Mouse (Mus musculus) stomach, embryonic 14.5 days (tissue): ENCODE data around the gene Nfe2l1. TPM values are rescaled to one million over a fixed set of nuclear protein-coding genes. Genes with fewer than 3 reads are reported as not detected.
A peak's percentile ranks its signal among the peaks of the same experiment; 100 is the strongest.
"Not testable (repeated sequence)": the region's sequence is repeated elsewhere in the genome, so short reads cannot be mapped to it uniquely, and the experiment has no call there.

Experiments used
- ATAC-seq: fragments of 200-750 bp; cut with Nextera tagmentation; 2 replicates; pipeline ENCODE4 v1.8.0; 2017; ENCODE audit warnings: low read depth, moderate TSS enrichment; ENCODE audit not compliant: insufficient number of reproducible peaks, insufficient read depth, low FRiP score
- H3K27ac ChIP-seq: fragments of 300-500 bp; sonication (generic); 2 replicates; pipeline ENCODE4 v1.5.1; 2014; ENCODE audit warnings: mild to moderate bottlenecking, low read length, moderate library complexity, mixed read lengths
- H3K27me3 ChIP-seq: fragments of 300-500 bp; sonication (generic); 2 replicates; pipeline ENCODE4 v1.6.1; 2014; ENCODE audit warnings: low read length, control low read depth, mixed read lengths; ENCODE audit not compliant: control insufficient read depth, insufficient read depth
- H3K36me3 ChIP-seq: fragments of 300-500 bp; sonication (generic); 2 replicates; pipeline ENCODE4 v1.6.1; 2014; ENCODE audit warnings: mild to moderate bottlenecking, control low read depth, low read length, moderate library complexity, mixed read lengths; ENCODE audit not compliant: control insufficient read depth, insufficient read depth
- H3K4me1 ChIP-seq: fragments of 300-500 bp; sonication (generic); 2 replicates; pipeline ENCODE4 v1.6.1; 2014; ENCODE audit warnings: low read length, control low read depth, mixed read lengths; ENCODE audit not compliant: control insufficient read depth, insufficient read depth
- H3K4me2 ChIP-seq: fragments of 300-500 bp; sonication (generic); replicated peaks from 2 replicates; pipeline ENCODE4 v1.6.1; 2014; ENCODE audit warnings: low read depth, low read length, control low read depth
- H3K4me3 ChIP-seq: fragments of 300-500 bp; sonication (generic); 2 replicates; pipeline ENCODE4 v1.5.1; 2014; ENCODE audit warnings: low read depth, low read length, control low read depth
- H3K9ac ChIP-seq: fragments of 300-500 bp; sonication (generic); replicated peaks from 2 replicates; pipeline ENCODE4 v1.6.1; 2014; ENCODE audit warnings: low read depth, mild to moderate bottlenecking, control low read depth, low read length, moderate library complexity, mixed read lengths
- H3K9me3 ChIP-seq: fragments of 300-500 bp; sonication (generic); 2 replicates; pipeline ENCODE4 v1.6.1; 2016; ENCODE audit warnings: low read depth, low read length, control low read depth; ENCODE audit not compliant: control insufficient read depth
- WGBS: fragments of 180-500 bp; shearing (Covaris S2); extraction: QIAGEN DNeasy Blood & Tissue Kit; methylation state at CpG from one replicate; pipeline ENCODE4 v1.1.7; 2014; 5-methylcytosine and 5-hydroxymethylcytosine counted together
- polyA plus RNA-seq: library from polyadenylated mRNA; unstranded; fragments of >200 nt; fragmentation: Nextera tagmentation; extraction: Ambion mirVana; gene quantifications from 2 replicates; pipeline ENCODE4 v1.2.1, GENCODE M21; 2014

Nfe2l1 gene
- polyA plus RNA-seq, 1 experiment from 2014 or later = 30.4 TPM

GRCm38 (mm10) chr11:96788871-96789795 lies 40.6 kb downstream of the Nfe2l1 start, which contains the start of gene Cbx1:
TSS of gene Cbx1 (plus strand) at chr11:96789127.
- Histone ChIP-seq H3K27me3 (no peaks in the 10 kb centered on the region), H3K9me3 (no peaks in the 10 kb centered on the region), H3K9ac (peak within 1 kb of the TSS; percentile 91), H3K36me3 (peaks cover 12% of the 10 kb centered on the region; the same call in 1 of the 2 replicates), H3K4me1 (peaks cover 8% of the 10 kb centered on the region; the same call in 1 of the 2 replicates), H3K27ac (peak within 1 kb of the TSS; percentile 93), H3K4me3 (peak within 1 kb of the TSS; percentile 90), H3K4me2 (peak within 1 kb of the TSS; percentile 92)
- peak; percentile 96 for ATAC-seq
- 1% methylated on average over 93 of the region's 93 CpGs for WGBS

DNA sequence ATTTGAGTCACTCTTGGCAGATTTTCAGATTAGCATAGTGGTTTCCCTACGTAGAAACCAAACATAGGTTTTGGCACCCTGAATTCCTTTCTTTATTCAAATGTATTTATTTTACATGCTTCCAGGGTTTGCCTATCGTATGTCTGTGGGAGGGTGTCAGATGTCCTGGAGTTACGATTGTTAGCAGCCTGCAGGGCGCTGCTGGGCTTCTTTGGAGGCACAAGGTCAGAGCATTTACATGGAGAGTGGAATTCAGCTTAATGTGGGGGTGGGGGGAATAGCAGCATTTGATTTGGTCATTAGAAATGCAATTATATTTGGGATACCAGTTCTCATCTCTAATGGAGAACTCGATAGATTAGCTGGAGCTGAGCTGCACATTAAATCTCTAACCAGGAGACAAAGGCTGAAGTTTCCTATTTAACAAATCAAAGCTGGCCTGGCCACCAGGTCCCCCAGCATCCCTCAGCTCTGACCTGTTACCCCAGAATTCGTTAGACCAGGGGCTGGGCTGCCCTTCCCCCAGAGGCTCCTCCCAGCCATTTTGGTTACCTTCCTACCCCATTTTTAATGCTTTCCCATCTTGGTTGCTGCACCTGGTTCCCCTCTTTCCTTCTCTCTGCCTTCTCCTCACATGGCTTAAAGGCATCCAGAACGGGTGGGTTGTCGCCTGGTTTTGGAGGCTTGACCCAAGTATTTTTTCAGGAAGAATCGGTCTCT lies 42.9 kb downstream of the Nfe2l1 start:
- no peak overlapping the region for H3K9ac ChIP-seq
- H3K9me3 ChIP-seq = no peaks in the 10 kb centered on the region
- H3K27ac ChIP-seq = no peak overlapping the region
- 32% methylated on average over 9 of the region's 9 CpGs for WGBS
- no peaks in the 10 kb centered on the region for H3K27me3 ChIP-seq
- H3K4me2 ChIP-seq = no peak overlapping the region
- no peak overlapping the region for H3K4me3 ChIP-seq
- H3K4me1 ChIP-seq = peaks cover 8% of the 10 kb centered on the region; the same call in 1 of the 2 replicates
- peaks cover 8% of the 10 kb centered on the region; the same call in 1 of the 2 replicates for H3K36me3 ChIP-seq
- ATAC-seq = no peak

DNA sequence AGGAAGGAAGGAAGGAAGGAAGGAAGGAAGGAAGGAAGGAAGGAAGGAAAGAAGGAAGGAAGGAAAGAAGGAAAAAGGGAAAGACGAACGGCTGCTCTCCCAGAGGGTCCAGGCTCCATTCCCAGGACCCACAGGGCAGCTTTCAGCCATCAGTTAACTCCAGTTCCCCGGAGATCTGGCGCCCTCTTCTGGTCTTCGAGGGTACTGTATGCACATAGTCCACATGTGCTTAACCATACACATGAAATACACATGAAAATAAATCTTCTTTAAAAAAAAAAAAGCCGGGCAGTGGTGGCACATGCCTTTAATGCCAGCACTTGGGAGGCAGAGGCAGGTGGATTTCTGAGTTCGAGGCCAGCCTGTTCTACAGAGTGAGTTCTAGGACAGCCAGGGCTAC lies 44.9 kb downstream of the Nfe2l1 start:
- not testable (repeated sequence) for H3K9me3 ChIP-seq, H3K4me2 ChIP-seq, H3K4me3 ChIP-seq, H3K36me3 ChIP-seq, H3K4me1 ChIP-seq, H3K9ac ChIP-seq, H3K27ac ChIP-seq, ATAC-seq, H3K27me3 ChIP-seq
- WGBS = 21% methylated on average over 7 of the region's 7 CpGs

DNA sequence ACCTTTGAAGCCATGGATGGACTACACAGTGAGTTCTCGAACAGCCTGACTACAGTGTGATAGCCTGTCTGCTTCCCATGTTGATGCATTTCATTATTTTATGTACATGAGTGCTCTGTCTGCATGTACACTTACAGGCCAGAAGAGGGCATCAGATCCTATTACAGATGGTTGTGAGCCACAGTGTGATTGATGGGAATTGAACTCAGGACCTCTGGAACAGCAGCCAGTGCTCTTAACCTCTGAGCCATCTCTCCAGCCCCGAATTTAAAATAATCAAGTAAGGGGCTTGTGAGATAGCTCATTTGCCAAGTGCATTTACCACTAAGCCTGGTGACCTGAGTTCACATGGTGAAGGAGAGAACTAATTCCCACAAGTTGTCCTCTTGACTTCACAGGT lies 48.3 kb downstream of the Nfe2l1 start:
- Histone ChIP-seq H3K27me3 (no peaks in the 10 kb centered on the region), H3K9me3 (no peaks in the 10 kb centered on the region), H3K4me1 (peaks cover 5% of the 10 kb centered on the region; the same call in 1 of the 2 replicates), H3K4me3 (no peak overlapping the region), H3K27ac (no peak overlapping the region), H3K4me2 (no peak overlapping the region), H3K36me3 (no peaks in the 10 kb centered on the region), H3K9ac (no peak overlapping the region)
- 68% methylated on average over 2 of the region's 2 CpGs for WGBS
- no peak for ATAC-seq

DNA sequence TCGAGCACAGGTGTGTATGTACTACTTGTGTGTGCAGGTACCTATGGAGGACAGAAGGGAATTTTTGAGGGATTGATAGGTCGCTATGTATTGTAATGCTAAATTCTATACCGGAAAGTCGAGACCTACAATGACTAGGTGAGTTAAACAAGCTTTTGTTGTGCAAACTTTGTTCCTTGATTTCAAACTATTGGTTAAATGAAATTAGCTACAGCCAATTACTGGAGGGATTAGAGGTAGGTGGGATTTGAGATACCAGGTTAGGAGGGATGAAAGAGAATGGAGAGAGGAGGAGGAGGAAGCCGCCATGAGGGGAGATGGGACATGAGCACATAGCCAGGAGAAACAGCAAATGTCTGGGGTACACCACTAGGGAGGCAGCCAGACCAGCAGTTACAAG lies 49.5 kb downstream of the Nfe2l1 start:
- H3K4me2 ChIP-seq = no peak overlapping the region
- no peak overlapping the region for H3K4me3 ChIP-seq
- no peak overlapping the region for H3K27ac ChIP-seq
- 69% methylated on average over 5 of the region's 5 CpGs for WGBS
- H3K4me1 ChIP-seq = peaks cover 8% of the 10 kb centered on the region; the same call in 1 of the 2 replicates
- H3K36me3 ChIP-seq = no peaks in the 10 kb centered on the region
- ATAC-seq = no peak
- H3K9ac ChIP-seq = no peak overlapping the region
- no peaks in the 10 kb centered on the region for H3K27me3 ChIP-seq
- H3K9me3 ChIP-seq = no peaks in the 10 kb centered on the region

DNA sequence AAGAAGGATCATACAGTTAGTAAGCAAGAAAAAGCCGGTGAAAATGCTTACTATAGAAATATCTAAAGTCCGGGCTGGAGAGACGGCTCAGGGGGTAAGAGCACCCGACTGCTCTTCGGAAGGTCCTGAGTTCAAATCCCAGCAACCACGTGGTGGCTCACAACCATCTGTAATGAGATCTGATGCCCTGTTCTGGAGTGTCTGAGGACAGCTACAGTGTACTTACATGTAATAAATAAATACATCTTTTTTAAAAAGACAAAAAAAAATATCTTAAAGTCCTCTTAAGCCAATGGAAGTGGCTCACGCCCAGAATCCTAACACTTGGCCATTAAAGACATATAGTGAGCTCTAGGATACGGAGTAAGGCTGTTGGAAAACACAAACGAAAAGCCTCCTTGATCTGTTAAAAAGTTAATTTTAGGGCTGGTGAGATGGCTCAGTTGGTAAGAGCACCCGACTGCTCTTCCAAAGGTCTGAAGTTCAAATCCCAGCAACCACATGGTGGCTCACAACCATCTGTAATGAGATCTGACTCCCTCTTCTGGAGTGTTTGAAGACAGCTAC lies 51.6 kb downstream of the Nfe2l1 start:
- H3K36me3 ChIP-seq, H3K9me3 ChIP-seq, ATAC-seq, H3K4me1 ChIP-seq, H3K9ac ChIP-seq, H3K27ac ChIP-seq, H3K27me3 ChIP-seq: not testable (repeated sequence)
- peak overlapping the region; percentile 81 for H3K4me2 ChIP-seq
- 63% methylated on average over 10 of the region's 10 CpGs for WGBS
- H3K4me3 ChIP-seq = peak overlapping the region; percentile 70

DNA sequence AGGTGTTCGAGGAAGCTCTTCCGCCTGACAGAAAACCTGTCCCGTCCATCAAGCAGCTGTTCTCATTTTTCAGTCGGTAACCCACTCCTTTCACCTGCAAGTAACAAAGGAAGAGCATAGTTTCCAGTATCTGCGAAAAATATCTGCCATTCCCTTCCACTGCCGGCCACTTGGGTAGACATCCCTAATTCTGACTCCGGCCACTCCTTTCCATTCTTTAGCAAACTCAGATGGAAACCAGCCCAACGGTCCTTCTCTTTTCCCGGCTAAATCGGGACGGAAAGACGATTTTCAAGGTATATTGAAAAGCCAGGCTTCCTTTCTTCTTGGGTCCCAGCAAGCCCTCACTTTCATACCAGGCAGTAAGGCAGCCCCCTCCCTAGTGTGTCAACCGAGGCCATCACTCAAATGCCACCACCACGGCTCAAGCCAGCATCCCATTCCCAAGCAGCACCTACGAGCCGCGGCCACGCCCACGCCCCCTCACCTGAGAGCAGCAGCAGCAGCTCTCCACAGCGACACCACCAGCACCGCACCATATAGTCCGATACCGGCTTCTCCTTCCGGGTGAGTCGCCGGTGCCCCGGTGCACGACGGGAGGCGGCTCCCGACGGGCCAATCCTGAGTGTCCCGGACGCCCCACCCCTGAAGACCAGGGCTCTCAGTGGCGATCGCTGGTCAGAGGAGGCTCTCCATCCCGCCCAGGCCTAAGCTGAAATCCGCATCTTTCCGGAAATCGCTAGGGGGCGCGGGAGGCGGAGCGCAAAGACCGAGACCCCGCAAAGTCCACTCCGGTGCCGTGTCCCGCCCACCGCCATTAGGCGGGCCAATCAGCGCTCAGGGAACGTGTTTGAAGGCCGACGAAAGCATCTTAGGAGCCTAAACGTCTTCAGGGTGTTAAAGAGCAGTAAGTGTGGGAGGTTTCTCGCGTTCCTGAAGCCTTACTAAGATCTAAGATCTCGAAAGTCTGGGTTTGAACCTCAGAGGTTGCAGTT lies 52.5 kb downstream of the Nfe2l1 start, which contains the start of gene Snx11:
Gene Snx11 (minus strand): TSS at position 592 of the 995 bp plus-strand sequence.
- H3K27ac ChIP-seq = no peak within 1 kb of the TSS; the same call in 1 of the 2 replicates
- H3K27me3 ChIP-seq = no peaks in the 10 kb centered on the region
- peak; percentile 100 for ATAC-seq
- peak within 1 kb of the TSS; percentile 70 for H3K4me3 ChIP-seq
- H3K4me2 ChIP-seq = peak within 1 kb of the TSS; percentile 81
- peaks cover 8% of the 10 kb centered on the region; the same call in 1 of the 2 replicates for H3K4me1 ChIP-seq
- under 1% methylated on average over 59 of the region's 59 CpGs for WGBS
- H3K9me3 ChIP-seq = no peaks in the 10 kb centered on the region
- H3K9ac ChIP-seq = peak within 1 kb of the TSS; percentile 40
- peaks cover 5% of the 10 kb centered on the region; the same call in 1 of the 2 replicates for H3K36me3 ChIP-seq
